Mouse (Mus musculus) testis, postnatal 10 days (tissue): ENCODE results near the gene Pde4c.

Source experiments
- DNase-seq: peaks from one replicate; pipeline ENCODE4 v3.0.0; 2021; ENCODE audit warnings: low spot score

Pde4c gene

DNA sequence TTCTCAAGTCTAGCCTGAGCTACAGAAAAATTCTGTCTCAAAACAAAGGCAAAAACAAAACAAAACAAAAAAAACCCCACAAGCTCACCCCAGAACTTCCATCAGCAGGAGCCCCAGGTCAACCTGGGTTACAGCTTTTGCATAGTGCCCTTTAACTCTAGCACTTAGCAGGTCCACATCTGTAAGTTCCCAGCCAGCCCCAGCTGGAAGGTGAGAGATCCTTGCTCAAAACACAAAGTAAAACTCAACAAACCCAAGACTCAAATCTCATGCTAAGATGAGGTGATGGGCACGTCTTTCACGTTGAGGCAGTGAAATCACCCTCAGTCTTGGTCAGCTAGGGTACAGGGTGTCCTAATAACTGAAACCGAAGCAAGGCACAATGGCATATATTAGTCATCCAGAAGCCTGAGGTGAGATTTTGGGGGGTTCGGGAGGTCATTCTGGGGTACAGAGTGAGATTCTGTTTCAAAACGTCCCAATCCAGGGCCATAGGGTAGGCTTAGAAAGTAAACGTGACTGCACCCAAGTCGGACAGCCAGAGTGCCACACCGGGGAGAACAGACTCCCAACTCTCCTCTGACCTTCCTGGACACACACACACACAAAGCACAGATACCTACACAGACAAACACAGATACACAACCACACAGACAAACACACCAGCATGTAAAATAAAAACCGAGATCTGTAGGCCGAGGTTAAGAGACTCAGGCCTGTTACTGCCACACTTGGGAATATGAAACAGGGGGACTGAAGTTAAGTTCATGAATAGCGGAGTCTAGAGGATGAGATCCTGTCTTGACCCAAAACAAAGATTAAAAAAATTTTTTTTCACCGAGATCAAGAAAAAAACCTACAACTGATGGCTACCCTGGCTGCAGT is 25.9 kb upstream of the Pde4c start:
- no peak for DNase-seq

DNA sequence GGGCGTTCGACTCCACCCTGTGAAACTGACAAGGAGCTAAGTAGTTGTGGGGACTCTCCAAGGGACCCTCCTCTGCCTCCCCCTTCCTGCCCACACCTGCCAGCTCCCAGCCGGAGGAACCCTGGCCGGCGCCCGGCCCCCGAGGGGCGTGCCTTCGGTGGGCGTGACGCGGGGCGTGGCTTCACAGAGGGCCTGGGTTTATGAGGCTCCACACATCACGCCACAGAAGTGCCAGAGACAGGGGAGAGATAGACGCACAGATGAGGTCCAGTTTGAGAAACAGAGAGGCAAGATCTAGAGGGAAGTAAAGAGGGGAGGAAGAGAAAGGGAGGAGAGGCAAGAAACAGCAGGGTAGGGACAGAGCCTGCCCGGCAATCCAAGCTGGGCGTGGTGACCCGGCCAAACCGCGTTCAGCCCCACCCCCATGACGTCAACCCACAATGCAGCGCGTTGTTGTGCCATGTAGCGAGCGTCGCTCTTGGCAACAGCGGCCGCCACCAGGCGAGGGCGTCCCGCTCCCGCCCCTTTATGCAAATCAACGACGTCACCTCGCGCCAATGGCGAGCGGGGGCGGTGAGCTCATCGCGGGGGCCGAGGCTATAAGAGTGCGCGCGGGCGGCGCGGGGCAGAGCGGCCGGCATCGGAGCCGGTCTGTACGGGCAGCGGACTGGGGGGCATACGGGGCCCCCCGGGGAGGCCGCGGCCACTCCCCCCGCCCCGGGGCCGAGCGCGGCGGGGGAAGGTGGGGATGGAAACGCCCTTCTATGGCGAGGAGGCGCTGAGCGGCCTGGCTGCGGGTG is 25.0 kb upstream of the Pde4c start, which contains the start of gene Jund:
Gene Jund (plus strand): TSS at position 640 of the 800 bp plus-strand sequence.
- peak; percentile 100 for DNase-seq

- peak; percentile 71 for DNase-seq
These were observed 24.2 kb upstream of the Pde4c start for GRCm38 (mm10) chr8:70699116-70699833.

- DNase-seq: peak; percentile 85
These were observed 23.5 kb upstream of the Pde4c start for GRCm38 (mm10) chr8:70699834-70700554.

DNA sequence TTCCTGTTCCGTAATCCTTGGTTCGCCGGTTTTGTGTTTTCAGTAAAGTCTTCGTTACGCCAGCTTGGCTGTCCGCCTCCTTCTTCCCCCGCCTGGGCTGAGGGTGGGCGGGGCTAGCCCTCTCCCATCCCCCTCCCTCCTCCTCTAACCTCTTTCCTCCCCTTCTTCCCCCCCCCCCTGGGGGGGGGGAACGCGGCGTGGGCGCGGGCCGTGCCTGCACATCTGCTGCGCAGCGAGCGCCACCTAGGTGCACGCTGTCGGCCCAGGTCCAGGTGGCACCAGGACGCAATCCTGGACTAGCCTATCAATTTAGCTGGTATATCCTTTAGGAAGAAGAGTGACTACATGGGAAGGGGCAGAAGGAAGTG is 23.0 kb upstream of the Pde4c start:
- DNase-seq: peak; percentile 93

GRCm38 (mm10) chr8:70701048-70701981 is 22.2 kb upstream of the Pde4c start:
- no peak for DNase-seq

GRCm38 (mm10) chr8:70701982-70702841 is 21.3 kb upstream of the Pde4c start:
- DNase-seq: no peak

- peak; percentile 65 for DNase-seq
These were observed 20.7 kb upstream of the Pde4c start for GRCm38 (mm10) chr8:70702842-70703182.

- DNase-seq: no peak
These were observed 20.2 kb upstream of the Pde4c start, which contains the start of gene Iqcn for GRCm38 (mm10) chr8:70703287-70703686. TSS of gene Iqcn (plus strand) at chr8:70703457.

DNA sequence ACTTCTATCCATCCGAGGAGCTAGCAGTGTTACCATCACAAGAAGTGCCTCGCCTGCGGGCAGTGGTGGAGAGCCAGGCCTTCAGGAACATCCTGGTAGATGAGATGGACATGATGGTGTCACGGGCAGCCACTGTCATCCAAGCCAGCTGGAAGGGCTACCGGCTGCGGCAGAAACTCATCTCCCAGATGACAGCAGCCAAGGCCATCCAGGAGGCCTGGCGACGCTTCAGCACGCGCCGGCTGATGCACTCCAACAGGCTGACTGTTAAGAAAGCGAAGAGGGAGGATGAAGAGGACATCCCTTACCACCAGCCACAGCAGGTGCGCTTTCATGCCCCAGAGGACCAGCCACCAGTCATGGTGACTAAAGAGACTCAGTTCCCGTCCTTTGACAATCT is 15.2 kb upstream of the Pde4c start:
- DNase-seq: no peak

DNA sequence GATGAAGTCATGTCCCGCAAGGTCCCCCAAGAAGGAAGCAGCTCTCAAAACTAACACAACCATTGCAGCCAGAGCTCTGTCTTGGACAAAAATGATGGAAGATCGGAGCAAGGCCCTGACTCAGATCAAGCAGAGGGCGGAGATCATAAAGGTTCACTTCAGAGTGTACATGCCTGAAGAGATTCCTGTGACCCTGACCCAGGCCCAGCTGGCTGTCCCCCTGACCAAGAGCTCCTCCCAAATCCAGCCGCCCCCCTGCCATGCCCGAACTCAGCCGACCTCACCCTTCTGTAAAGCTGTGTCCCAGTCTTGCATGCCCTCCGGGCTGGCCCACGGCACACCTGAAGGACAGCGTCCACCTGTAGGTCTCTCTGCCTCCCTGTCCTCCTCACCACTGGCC is 13.7 kb upstream of the Pde4c start:
- no peak for DNase-seq

DNA sequence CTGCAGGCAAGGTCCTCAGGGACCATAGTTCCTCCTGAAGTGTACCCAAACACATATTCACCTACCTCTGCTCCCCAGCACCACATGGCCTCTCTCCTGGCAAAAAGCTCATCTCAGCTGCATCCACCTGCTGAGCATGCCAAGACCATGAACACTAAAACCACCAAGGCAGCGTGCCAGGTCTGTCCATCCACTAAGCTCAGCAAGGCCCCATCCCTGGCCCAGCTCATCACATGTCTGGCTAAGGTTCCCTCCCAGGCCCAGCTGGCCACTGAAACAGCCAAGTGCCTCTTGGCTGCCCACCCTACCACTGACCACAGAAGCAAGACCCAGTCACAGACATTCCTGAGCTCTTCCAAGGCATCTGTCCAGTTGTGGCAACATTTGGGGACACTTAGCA is 13.2 kb upstream of the Pde4c start:
- DNase-seq: peak; percentile 67

GRCm38 (mm10) chr8:70711041-70711440 is 12.5 kb upstream of the Pde4c start:
- DNase-seq: no peak

DNA sequence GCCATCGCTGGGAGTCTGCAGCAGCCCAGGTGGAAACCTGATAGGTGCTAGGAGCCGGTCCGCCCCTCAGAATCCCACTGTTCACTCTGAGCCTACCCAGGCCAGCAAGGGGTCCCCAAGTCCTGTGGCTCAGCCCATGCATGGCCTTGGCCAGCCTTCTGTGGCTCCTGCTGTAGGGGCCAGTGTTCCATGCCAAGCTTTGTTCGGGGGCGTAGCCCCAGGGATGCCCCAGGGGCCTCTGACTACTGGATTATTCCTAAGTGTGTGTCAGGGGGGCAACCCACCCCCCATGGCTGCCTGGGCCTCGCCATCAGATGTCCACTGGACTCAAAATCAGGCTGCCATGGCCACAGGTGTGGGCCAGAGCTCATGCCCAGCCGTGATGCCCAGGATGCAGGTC is 9.5 kb upstream of the Pde4c start:
- no peak for DNase-seq

GRCm38 (mm10) chr8:70715086-70715485 is 8.4 kb upstream of the Pde4c start:
- no peak for DNase-seq

DNA sequence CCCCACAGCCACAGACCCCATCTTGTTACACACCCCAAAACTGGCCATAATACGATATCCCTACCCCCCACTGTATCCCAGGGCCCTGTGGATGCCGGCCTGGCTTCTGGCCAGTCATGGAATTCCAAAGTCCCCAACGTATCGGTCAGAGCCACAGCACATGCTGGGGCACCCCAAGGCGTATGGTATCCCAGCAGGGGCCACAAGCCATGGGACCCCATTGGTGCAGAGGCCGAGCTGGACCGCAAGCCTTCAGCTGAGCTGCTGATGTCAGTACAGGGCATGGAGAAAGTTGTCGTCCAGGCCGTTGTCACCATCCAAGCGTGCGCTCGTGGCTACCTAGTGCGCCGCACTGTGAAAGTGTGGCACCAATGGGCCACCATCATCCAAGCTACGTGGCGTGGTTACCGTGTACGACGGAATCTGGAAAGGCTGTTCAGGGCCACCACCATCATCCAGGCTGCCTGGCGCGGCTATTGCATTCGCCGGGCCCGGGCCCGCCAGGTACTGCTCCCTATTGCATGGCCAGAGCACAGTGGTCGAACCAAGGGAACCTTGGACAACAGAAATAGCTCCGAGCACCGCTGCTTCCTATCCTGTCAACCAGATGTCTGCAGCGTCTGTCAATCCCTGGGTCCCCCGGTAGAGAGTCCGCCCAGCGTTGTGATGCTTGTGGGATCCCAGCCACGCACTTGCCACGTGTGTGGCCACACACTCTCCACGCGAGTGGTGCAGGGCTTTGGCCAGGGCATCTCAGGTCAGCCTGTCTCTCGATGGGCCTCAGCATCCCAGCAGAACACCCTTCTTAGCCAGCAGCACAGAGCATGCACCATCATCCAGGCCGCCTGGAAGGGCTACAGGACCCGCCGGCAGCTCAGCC is 6.8 kb upstream of the Pde4c start:
- peak; percentile 41 for DNase-seq

GRCm38 (mm10) chr8:70718297-70718696 is 5.2 kb upstream of the Pde4c start, which contains the start of gene Gm3336:
TSS of gene Gm3336 (plus strand) at chr8:70718543.
- DNase-seq: peak; percentile 76

- DNase-seq: peak; percentile 43
These were observed 3.7 kb upstream of the Pde4c start for GRCm38 (mm10) chr8:70719796-70720270.
